Mouse (Mus musculus) forebrain, embryonic 13.5 days (tissue): ENCODE data around the gene C530008M17Rik. TPM values are rescaled to one million over a fixed set of nuclear protein-coding genes. Genes with fewer than 3 reads are reported as not detected.
A peak's percentile ranks its signal among the peaks of the same experiment; 100 is the strongest.

ENCODE experiments used
- ATAC-seq: fragments of 200-750 bp; cut with Nextera tagmentation; 2 replicates; pipeline ENCODE4 v1.8.0; 2017
- H3K27ac ChIP-seq: fragments of 300-500 bp; sonication (generic); 2 replicates; pipeline ENCODE4 v1.5.1; 2015; ENCODE audit warnings: inconsistent platforms, mild to moderate bottlenecking, moderate library complexity
- H3K27me3 ChIP-seq: fragments of 300-500 bp; sonication (generic); 2 replicates; pipeline ENCODE4 v1.6.1; 2015; ENCODE audit warnings: mild to moderate bottlenecking, inconsistent platforms
- H3K36me3 ChIP-seq: fragments of 300-500 bp; sonication (generic); 2 replicates; pipeline ENCODE4 v1.6.1; 2015; ENCODE audit warnings: mild to moderate bottlenecking, inconsistent platforms; ENCODE audit not compliant: poor library complexity, severe bottlenecking
- H3K4me1 ChIP-seq: fragments of 300-500 bp; sonication (generic); 2 replicates; pipeline ENCODE4 v1.6.1; 2015; ENCODE audit warnings: inconsistent platforms
- H3K4me2 ChIP-seq: fragments of 300-500 bp; sonication (generic); 2 replicates; pipeline ENCODE4 v1.6.1; 2015; ENCODE audit warnings: inconsistent platforms, mild to moderate bottlenecking, moderate library complexity
- H3K4me3 ChIP-seq: fragments of 300-500 bp; sonication (generic); 2 replicates; pipeline ENCODE4 v1.5.1; 2015; ENCODE audit warnings: mild to moderate bottlenecking, inconsistent platforms
- H3K9ac ChIP-seq: fragments of 300-500 bp; sonication (generic); 2 replicates; pipeline ENCODE4 v1.6.1; 2015; ENCODE audit warnings: mild to moderate bottlenecking, inconsistent platforms
- H3K9me3 ChIP-seq: fragments of 300-500 bp; sonication (generic); replicated peaks from 2 replicates; pipeline ENCODE4 v1.6.1; 2016; ENCODE audit warnings: inconsistent platforms
- WGBS: fragments of 180-500 bp; shearing (Covaris S2); methylation state at CpG from one replicate; pipeline ENCODE4 v1.1.7; 2015; 5-methylcytosine and 5-hydroxymethylcytosine counted together
- polyA plus RNA-seq: library from polyadenylated mRNA; unstranded; fragments of >200 nt; fragmentation: Nextera tagmentation; extraction: Ambion mirVana; gene quantifications from 2 replicates; pipeline ENCODE4 v1.2.1, GENCODE M21; 2015

The C530008M17Rik gene
- polyA plus RNA-seq, 1 experiment from 2014 or later, result 77.4 TPM

- peak overlapping the region; percentile 37; the same call in 1 of the 2 replicates for H3K4me2 ChIP-seq
- ATAC-seq, result no peak
- WGBS, result 25% methylated on average over 25 of the region's 25 CpGs
- peaks cover 34% of the 10 kb centered on the region for H3K27me3 ChIP-seq
- peaks cover 72% of the 10 kb centered on the region for H3K36me3 ChIP-seq
- 0 out of 2 replicates have a peak overlapping the region, but pooled peaks have one; percentile 16 for H3K9ac ChIP-seq
- H3K4me3 ChIP-seq, result no peak overlapping the region
- H3K4me1 ChIP-seq, result peaks cover 22% of the 10 kb centered on the region
- H3K9me3 ChIP-seq, result no peaks in the 10 kb centered on the region
- H3K27ac ChIP-seq, result no peak overlapping the region
Observed at GRCm38 (mm10) chr5:76855829-76856600, 199.7 kb downstream of the C530008M17Rik start.

GRCm38 (mm10) chr5:76857103-76858015 lies 201.0 kb downstream of the C530008M17Rik start:
- H3K36me3 ChIP-seq, result peaks cover 63% of the 10 kb centered on the region
- no peak for ATAC-seq
- peak overlapping the region; percentile 37 for H3K4me2 ChIP-seq
- peaks cover 17% of the 10 kb centered on the region for H3K4me1 ChIP-seq
- WGBS, result 28% methylated on average over 62 of the region's 62 CpGs
- peaks cover 34% of the 10 kb centered on the region for H3K27me3 ChIP-seq
- no peak overlapping the region for H3K27ac ChIP-seq
- H3K4me3 ChIP-seq, result peak overlapping the region; percentile 2; the same call in 1 of the 2 replicates
- H3K9ac ChIP-seq, result peak overlapping the region; percentile 7; the same call in 1 of the 2 replicates
- H3K9me3 ChIP-seq, result no peaks in the 10 kb centered on the region

GRCm38 (mm10) chr5:76858444-76858843 lies 202.1 kb downstream of the C530008M17Rik start:
- Histone ChIP-seq H3K27ac (no peak overlapping the region), H3K4me3 (no peak overlapping the region), H3K27me3 (peaks cover 34% of the 10 kb centered on the region), H3K36me3 (peaks cover 61% of the 10 kb centered on the region), H3K9ac (no peak overlapping the region), H3K4me2 (no peak overlapping the region), H3K4me1 (peaks cover 17% of the 10 kb centered on the region), H3K9me3 (no peaks in the 10 kb centered on the region)
- ATAC-seq, result no peak
- WGBS, result 80% methylated on average over 13 of the region's 13 CpGs

- H3K4me1 ChIP-seq, result peaks cover 6% of the 10 kb centered on the region
- H3K27me3 ChIP-seq, result no peaks in the 10 kb centered on the region
- H3K4me2 ChIP-seq, result no peak overlapping the region
- H3K9ac ChIP-seq, result no peak overlapping the region
- WGBS, result 88% methylated on average over 8 of the region's 8 CpGs
- H3K36me3 ChIP-seq, result peaks cover 79% of the 10 kb centered on the region
- no peak overlapping the region for H3K27ac ChIP-seq
- ATAC-seq, result no peak
- H3K9me3 ChIP-seq, result no peaks in the 10 kb centered on the region
- H3K4me3 ChIP-seq, result no peak overlapping the region
Observed at GRCm38 (mm10) chr5:76866819-76867218, 210.5 kb downstream of the C530008M17Rik start.

DNA sequence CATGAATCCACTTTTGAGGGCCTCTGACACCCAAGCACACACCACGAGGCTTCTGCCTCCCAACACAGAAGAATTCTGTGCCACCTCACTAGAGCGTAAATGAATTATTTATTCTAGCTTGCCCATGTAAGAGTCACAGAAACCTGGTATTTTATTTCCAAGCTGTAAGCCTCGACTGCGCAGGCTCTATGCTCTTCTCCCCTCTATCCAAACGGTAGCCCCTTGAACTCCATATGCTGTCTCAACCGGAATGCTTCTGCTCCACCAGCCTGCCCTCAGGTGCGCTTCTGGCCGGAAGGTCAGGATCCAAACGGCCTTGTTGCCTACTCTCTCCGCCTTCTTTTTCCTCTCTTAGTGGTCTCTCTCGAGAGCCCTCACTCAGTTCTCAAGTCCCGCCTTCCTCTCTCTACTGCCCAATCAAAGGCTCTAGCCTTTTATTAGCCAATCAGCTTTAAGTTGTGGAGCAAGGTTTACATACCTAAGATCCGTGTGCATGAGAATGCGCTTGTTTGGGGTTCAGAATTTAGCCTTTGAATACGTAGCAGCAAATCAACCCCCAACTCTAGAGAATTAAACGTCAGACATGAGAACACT lies 212.5 kb downstream of the C530008M17Rik start:
- ATAC-seq, result peak; percentile 58; the same call in 1 of the 2 replicates
- Histone ChIP-seq H3K4me1 (peaks cover 6% of the 10 kb centered on the region), H3K4me2 (peak overlapping the region; percentile 27), H3K9ac (no peak overlapping the region), H3K27ac (no peak overlapping the region), H3K4me3 (0 out of 2 replicates have a peak overlapping the region, but pooled peaks have one; percentile 9), H3K27me3 (no peaks in the 10 kb centered on the region), H3K36me3 (peaks cover 88% of the 10 kb centered on the region), H3K9me3 (no peaks in the 10 kb centered on the region)
- WGBS, result 28% methylated on average over 16 of the region's 16 CpGs

- H3K4me2 ChIP-seq, result no peak overlapping the region
- 49% methylated on average over 6 of the region's 6 CpGs for WGBS
- peaks cover 6% of the 10 kb centered on the region for H3K4me1 ChIP-seq
- 0 out of 2 replicates have a peak overlapping the region, but pooled peaks have one; percentile 9 for H3K4me3 ChIP-seq
- no peak overlapping the region for H3K9ac ChIP-seq
- ATAC-seq, result no peak
- no peaks in the 10 kb centered on the region for H3K9me3 ChIP-seq
- peaks cover 92% of the 10 kb centered on the region for H3K36me3 ChIP-seq
- no peak overlapping the region for H3K27ac ChIP-seq
- H3K27me3 ChIP-seq, result no peaks in the 10 kb centered on the region
Observed at GRCm38 (mm10) chr5:76869553-76869952, 213.2 kb downstream of the C530008M17Rik start.

- Histone ChIP-seq H3K27ac (no peak overlapping the region), H3K9ac (no peak overlapping the region), H3K4me3 (no peak overlapping the region), H3K27me3 (no peaks in the 10 kb centered on the region), H3K4me1 (no peaks in the 10 kb centered on the region), H3K36me3 (peaks cover 64% of the 10 kb centered on the region), H3K9me3 (no peaks in the 10 kb centered on the region), H3K4me2 (no peak overlapping the region)
- 92% methylated on average over 25 of the region's 25 CpGs for WGBS
- no peak for ATAC-seq
Observed at GRCm38 (mm10) chr5:76876106-76876758, 219.9 kb downstream of the C530008M17Rik start.

DNA sequence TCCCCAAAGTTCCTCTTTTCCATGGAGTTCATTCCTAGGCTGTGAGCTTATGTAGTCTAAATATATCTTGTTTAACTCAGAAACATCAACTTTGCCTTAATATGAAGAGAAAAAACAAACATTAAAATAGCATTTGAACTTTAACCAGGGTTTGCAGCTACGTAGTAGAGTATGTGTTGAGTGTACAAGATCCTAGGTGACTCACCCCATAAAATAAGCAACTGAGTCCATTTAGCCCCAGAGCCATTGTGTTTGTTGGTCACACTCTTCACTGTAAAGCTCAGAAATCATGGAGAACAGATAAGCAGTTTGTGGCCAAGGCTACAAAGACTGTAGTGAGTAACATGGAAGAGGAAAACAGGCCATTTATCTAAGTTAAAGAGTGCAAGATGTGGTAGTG lies 227.8 kb downstream of the C530008M17Rik start:
- Histone ChIP-seq H3K27me3 (no peaks in the 10 kb centered on the region), H3K4me2 (no peak overlapping the region), H3K4me1 (no peaks in the 10 kb centered on the region), H3K9me3 (no peaks in the 10 kb centered on the region), H3K36me3 (peaks cover 53% of the 10 kb centered on the region), H3K4me3 (no peak overlapping the region), H3K27ac (no peak overlapping the region), H3K9ac (no peak overlapping the region)
- WGBS, result 87% methylated on average over 1 of the region's 1 CpGs
- no peak for ATAC-seq

DNA sequence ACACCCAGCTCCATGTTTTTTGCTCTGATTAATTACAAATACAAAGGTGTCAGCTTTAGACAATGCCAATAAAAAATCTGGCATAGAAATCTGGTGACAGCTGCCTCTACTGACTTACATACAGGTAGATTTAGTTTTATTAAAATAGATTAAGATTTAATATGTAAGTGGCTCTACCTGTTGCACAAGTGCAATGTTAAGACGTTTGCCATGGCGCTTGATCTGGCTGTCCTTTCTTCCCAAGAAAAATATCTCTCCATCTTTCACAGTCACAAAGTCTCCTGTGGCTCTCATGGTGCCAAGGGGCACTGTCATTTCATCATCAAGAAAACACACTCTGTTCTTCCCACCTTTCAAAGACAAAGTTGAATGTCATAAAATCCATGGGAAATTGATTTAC lies 230.7 kb downstream of the C530008M17Rik start:
- H3K9me3 ChIP-seq, result no peaks in the 10 kb centered on the region
- no peak overlapping the region for H3K9ac ChIP-seq
- 91% methylated on average over 2 of the region's 2 CpGs for WGBS
- no peaks in the 10 kb centered on the region for H3K4me1 ChIP-seq
- peaks cover 65% of the 10 kb centered on the region for H3K36me3 ChIP-seq
- no peak overlapping the region for H3K4me2 ChIP-seq
- no peak for ATAC-seq
- no peaks in the 10 kb centered on the region for H3K27me3 ChIP-seq
- H3K4me3 ChIP-seq, result no peak overlapping the region
- no peak overlapping the region for H3K27ac ChIP-seq

DNA sequence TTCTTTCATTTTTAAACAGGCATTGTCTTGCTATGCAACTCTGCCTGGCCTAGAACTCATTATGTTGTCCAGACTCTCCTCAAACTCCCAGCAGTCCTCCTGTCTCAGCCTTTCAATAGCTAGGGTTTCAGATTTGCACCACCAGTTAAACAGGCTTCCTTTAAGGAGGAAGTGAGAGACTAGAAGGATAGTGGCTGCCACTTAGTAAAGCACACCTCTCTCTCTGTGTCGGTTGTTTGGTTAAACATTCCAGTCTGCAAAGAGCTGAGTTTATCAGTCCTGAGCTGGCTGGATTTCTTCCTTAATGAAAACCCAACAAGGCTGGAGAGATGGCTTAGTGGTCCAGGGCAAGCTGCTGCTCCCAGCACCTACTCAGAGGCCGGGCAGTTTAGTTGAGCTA lies 236.3 kb downstream of the C530008M17Rik start:
- WGBS, result 92% methylated on average over 2 of the region's 2 CpGs
- H3K36me3 ChIP-seq, result peaks cover 61% of the 10 kb centered on the region
- H3K4me2 ChIP-seq, result no peak overlapping the region
- H3K4me3 ChIP-seq, result no peak overlapping the region
- H3K27me3 ChIP-seq, result no peaks in the 10 kb centered on the region
- ATAC-seq, result no peak
- no peak overlapping the region for H3K9ac ChIP-seq
- no peaks in the 10 kb centered on the region for H3K9me3 ChIP-seq
- no peaks in the 10 kb centered on the region for H3K4me1 ChIP-seq
- no peak overlapping the region for H3K27ac ChIP-seq

GRCm38 (mm10) chr5:76893084-76893483 lies 236.8 kb downstream of the C530008M17Rik start:
- 79% methylated on average over 2 of the region's 2 CpGs for WGBS
- Histone ChIP-seq H3K36me3 (peaks cover 62% of the 10 kb centered on the region), H3K4me3 (no peak overlapping the region), H3K9ac (no peak overlapping the region), H3K4me2 (no peak overlapping the region), H3K9me3 (no peaks in the 10 kb centered on the region), H3K27me3 (no peaks in the 10 kb centered on the region), H3K27ac (no peak overlapping the region), H3K4me1 (no peaks in the 10 kb centered on the region)
- ATAC-seq, result no peak
